Mouse (Mus musculus) thymus, postnatal 0 days (tissue): ENCODE data around the gene Itgad. TPM values are rescaled to one million over a fixed set of nuclear protein-coding genes. Genes with fewer than 3 reads are reported as not detected.
A peak's percentile ranks its signal among the peaks of the same experiment; 100 is the strongest.

ENCODE experiments used
- DNase-seq: peaks from one replicate; pipeline ENCODE4 v3.0.0-alpha.2; 2015; ENCODE audit warnings: low spot score
- polyA plus RNA-seq: library from polyadenylated mRNA; unstranded; fragments of >200 nt; fragmentation: Nextera tagmentation; extraction: Ambion mirVana; gene quantifications from 2 replicates; pipeline ENCODE4 v1.2.1, GENCODE M21; 2015

The Itgad gene
- polyA plus RNA-seq, 1 experiment from 2014 or later, result 1.9 TPM

GRCm38 (mm10) chr7:128178385-128178784 lies 24.2 kb downstream of the Itgad start:
- DNase-seq, result peak; percentile 30

- DNase-seq, result peak; percentile 53
Observed at GRCm38 (mm10) chr7:128180126-128180525, 25.9 kb downstream of the Itgad start.

DNA sequence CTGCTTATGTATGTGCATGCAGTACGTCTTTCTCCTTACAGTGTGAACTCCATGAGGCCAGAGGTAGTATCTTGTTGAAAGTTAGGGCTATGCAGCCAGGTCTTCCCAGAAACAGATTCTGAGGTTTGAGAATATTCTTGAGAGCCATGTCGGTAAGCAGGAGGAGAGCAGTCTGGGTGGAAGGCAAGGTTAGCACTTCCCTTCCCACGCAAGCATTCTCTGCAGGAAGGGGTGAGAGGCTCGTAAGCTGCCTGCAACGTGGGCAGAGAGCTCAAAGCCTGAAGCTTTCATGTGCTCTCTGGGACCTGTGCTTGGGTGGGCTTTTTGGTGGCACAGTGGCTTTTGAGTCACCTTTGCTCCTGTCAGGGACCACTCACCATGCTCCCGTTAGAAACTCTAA lies 26.4 kb downstream of the Itgad start:
- peak; percentile 59 for DNase-seq

DNA sequence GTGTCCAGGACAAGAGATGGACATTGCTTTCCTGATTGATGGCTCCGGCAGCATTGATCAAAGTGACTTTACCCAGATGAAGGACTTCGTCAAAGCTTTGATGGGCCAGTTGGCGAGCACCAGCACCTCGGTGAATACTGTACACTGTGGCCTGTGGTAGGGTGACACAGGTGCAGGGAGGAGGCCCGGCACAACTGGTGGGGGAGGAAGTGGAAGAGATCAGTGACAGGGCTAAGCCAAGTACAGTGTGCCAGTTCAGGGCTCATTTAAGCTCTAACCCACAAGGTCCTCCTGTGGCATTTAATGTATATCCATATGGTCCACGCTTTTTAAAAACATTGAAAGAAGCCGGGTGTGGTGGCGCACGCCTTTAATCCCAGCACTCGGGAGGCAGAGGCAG lies 27.5 kb downstream of the Itgad start:
- peak; percentile 70 for DNase-seq

DNA sequence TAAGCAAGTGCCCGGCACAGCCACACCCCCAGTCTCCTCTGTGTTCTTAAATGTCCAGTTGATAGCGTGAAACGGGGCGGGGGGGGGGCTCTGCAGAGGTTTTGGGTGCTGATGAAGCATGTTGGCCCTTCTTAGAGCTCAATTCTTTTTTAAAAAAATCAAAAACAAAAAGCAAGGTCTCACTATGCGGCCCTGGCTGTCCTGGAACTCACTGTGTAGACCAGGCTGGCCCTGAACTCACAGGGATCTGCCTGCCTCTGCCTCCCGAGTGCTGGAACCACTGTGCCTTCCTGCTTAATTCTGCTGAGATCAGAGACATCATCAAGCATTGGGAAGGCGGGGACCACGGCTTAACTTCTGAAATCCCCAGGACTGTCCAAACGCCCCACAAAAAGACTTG lies 47.4 kb downstream of the Itgad start:
- no peak for DNase-seq

DNA sequence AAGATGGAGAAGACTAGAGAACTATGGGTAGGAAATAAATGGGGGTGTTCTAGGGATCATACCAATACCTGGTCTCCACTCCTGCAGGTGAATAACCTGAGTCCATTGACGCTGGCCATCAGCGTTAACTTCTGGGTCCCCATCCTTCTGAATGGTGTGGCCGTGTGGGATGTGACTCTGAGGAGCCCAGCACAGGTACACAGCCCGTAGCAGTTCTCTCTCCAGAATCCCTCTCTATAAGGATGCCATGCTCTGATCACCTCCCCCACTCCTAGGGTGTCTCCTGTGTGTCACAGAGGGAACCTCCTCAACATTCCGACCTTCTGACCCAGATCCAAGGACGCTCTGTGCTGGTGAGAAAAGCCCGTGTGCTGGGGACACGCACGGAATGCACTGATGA lies 48.9 kb downstream of the Itgad start:
- DNase-seq, result no peak

- DNase-seq, result no peak
Observed at GRCm38 (mm10) chr7:128204179-128204578, 50.0 kb downstream of the Itgad start.

DNA sequence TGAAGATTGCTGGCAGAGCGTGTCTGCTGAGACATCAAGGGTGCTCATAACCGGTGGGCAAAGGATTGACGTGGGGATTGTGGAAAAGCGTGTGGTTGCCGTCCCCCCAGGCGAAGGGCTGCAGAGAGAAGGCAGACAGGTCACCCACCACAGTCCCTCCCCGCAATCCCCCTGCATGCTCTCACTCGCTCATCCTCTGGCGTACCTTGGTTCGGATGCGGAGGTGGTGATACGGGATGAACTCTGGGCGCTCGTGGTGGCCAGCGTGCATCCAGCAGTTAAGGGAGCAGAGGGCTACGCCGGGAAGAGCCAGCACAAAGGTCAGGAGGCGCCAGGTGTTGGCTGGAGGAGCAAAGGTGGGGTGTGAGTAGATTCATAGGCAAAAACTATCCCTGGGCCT lies 51.5 kb downstream of the Itgad start:
- no peak for DNase-seq

DNA sequence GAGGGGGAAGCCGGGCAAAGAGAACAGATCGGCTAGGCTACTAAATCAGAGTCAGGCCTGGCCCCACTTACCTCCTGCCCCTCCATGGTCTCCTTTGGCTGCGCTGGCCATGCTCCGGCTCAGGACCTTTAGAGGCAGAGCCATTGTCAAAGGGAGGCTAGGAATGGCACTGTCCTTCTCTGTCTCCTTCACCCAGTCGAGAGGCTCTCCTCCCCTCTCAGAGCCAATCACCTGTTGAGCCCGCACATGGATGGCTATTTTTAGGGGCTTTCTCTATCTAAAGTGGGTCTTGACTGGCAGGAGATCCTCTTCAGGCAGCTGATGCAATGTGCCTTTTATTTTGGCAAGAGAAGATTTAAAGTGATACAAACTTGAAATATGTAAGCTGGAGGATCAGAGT lies 52.0 kb downstream of the Itgad start, which contains the start of gene Cox6a2:
Gene Cox6a2, minus strand, starts transcription at position 236 of the 400 bp plus-strand sequence.
- DNase-seq, result no peak

GRCm38 (mm10) chr7:128208187-128208586 lies 54.0 kb downstream of the Itgad start:
- peak; percentile 76 for DNase-seq

DNA sequence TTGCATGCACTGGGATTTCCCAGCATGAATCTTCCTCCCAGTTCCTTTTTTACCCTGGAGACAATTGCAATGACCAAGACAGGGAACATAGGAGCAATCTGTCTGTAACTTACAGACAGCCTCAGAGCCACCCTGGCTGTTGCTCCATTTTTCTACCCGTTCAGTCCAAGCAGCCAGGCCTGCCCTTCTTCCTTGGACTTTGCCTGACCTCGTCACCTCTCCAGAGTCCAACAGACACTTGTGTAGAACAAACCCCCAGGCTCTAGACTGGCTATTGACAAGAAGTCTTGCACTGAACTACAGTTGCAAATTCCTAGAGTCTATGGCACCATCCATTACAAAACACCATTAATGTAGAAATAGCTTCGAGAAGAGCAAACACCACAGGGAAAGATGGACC lies 55.6 kb downstream of the Itgad start:
- DNase-seq, result no peak

DNA sequence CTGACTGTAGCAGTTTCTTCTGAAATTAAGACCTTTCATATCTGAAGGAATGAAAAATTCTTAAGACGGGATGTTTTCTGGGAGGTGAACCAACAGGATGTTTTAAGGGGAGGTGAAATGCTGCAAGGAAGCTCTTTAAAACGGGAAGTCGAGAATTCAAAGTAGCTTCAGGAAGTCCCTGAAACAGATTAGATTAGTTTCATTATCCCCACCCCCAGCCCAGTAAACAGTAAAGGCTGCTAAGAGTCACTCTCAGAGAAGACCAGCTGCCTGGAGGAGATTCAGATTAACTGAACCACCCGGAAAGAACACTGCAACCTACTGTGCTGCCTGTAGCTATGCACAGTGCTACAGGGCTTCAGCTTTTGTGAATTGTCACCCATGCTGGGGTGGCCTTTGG lies 65.8 kb downstream of the Itgad start:
- no peak for DNase-seq

GRCm38 (mm10) chr7:128220936-128221335 lies 66.8 kb downstream of the Itgad start:
- DNase-seq, result no peak

- peak; percentile 25 for DNase-seq
Observed at GRCm38 (mm10) chr7:128231741-128232140, 77.6 kb downstream of the Itgad start.

DNA sequence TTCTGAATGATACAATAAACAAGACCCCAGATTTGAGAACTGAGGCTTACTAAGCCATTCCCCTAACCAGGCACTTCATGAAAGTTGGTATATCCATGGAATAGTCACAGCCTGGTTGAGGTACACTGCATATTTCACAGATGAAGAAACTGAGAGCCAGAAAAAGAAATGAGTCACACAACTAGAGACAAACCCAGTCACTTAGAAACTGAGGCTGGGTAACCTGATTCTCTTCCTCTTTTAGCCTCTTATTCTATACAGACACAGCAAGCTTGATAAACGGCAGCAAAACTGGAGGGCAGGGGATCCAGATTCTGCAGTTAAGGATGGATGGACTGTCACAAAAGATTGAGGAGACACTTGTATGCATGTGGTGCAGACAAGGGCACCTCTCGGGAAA lies 80.6 kb downstream of the Itgad start:
- no peak for DNase-seq

GRCm38 (mm10) chr7:128235481-128235880 lies 81.3 kb downstream of the Itgad start:
- no peak for DNase-seq

DNA sequence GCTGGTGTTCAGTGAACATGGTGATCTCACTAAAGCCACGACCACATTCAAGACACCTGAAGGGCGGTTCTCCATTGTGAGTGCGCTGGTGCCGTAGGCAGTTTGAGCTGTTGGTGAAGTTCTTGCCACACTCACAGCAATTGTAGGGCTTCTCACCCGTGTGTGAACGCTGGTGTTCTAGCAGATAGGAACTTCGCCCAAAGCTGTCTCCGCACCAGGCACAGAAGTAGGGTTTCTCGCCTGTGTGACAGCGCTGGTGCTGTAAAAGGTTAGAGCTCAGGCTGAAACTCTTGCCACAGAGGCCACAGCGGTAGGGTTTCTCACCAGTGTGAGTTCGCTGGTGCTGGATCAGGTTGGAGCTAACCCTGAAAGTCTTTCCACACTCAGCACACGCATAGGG lies 82.2 kb downstream of the Itgad start:
- DNase-seq, result no peak

- DNase-seq, result peak; percentile 73
Observed at GRCm38 (mm10) chr7:128236856-128237592, 82.8 kb downstream of the Itgad start, which contains the start of gene Armc5. Armc5 (plus strand) TSS chr7:128237342.

GRCm38 (mm10) chr7:128237593-128237926 lies 83.4 kb downstream of the Itgad start:
- DNase-seq, result no peak

DNA sequence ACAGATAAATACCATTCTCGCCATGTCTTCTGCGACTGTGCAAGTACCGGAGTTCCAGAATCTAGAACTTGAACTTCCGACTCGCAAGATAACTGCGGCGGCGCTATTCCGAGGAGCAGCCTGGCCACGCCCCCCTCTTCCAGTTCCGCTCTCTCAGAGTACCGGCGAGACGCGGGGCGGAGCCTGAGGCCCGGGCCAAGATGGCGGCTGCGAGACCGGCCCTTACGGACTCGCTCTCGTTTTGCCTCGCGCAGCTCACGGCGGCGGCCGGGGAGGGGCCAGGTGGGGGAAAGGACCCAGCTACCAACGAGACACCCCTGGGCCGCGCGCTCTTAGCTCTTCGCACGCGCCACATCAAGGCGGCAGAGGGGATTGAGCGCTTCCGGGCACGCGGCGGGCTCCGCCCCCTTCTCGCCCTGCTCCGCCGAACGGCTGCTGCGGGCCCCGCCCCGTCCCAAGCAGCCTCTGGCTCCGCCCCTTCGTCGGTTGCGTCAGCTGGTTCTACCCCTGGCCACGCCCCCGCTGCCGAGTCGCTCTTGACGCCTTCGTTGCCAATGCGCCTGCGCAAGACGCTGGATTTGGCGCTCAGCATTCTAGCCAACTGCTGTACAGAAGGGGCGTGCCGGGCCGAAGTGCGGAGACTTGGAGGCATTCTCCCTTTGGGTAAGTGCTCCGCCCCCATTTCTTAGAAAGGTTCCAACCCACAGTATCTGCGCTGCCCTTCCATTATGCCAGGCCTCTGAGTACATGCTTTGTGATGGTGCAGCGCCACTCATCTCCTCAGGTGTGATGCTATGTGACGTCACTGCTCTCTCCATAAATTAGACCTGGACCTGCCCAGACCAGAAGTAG lies 84.0 kb downstream of the Itgad start, which contains the start of gene 9130023H24Rik:
Gene 9130023H24Rik, minus strand, starts transcription at position 105 of the 852 bp plus-strand sequence.
- DNase-seq, result peak; percentile 100

- DNase-seq, result peak; percentile 59
Observed at GRCm38 (mm10) chr7:128238991-128239390, 84.8 kb downstream of the Itgad start.

- no peak for DNase-seq
Observed at GRCm38 (mm10) chr7:128240131-128240784, 86.1 kb downstream of the Itgad start.
